Mouse (Mus musculus) cerebellum, postnatal 25 days (tissue): Measurements from ENCODE around the gene Gm21800.
"Not testable (repeated sequence)": the region's sequence is repeated elsewhere in the genome, so short reads cannot be mapped to it uniquely, and the experiment has no call there.

ENCODE experiments used
- DNase-seq, 2 experiments: peaks; one replicate each; pipeline ENCODE4 v3.0.0; 2021; ENCODE audit warnings: mixed read lengths in 2 of 2

The Gm21800 gene

DNA sequence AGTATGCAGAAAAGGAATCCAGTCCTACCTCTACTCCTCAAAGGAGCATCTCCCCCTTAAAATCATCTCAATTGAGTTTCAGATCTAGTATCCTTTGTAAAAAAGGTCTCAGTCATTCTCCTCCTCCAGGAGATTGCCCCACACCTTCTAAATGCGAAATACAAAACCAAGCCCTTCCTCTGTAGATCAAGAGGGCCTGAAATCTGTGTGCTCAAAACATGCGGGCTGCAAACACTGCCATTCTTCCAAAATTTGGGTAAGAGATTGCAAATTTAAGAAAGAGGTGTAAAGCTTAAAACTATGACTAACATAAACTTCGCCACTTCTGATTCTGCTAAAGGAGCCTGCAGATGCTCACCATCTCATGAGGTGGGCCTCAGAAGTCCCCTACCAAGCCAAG, at the start of gene Gm21800:
Gene Gm21800, plus strand, starts transcription at position 301 of the 400 bp plus-strand sequence.
- not testable (repeated sequence) for DNase-seq
